Mouse (Mus musculus) ovary, postnatal 14 days (tissue): ENCODE data around the gene Ap5s1.
A peak's percentile ranks its signal among the peaks of the same experiment; 100 is the strongest.
"Not testable (repeated sequence)": the region's sequence is repeated elsewhere in the genome, so short reads cannot be mapped to it uniquely, and the experiment has no call there.

Source experiments
- DNase-seq: peaks from one replicate; pipeline ENCODE4 v3.0.0; 2022; ENCODE audit warnings: low spot score

Gene Ap5s1

GRCm38 (mm10) chr2:131221853-131222515, 15.1 kb downstream of the Ap5s1 start:
- DNase-seq, result no peak

- no peak for DNase-seq
These were observed 15.7 kb downstream of the Ap5s1 start for GRCm38 (mm10) chr2:131222562-131222961.

GRCm38 (mm10) chr2:131223569-131223968, 16.7 kb downstream of the Ap5s1 start:
- no peak for DNase-seq

GRCm38 (mm10) chr2:131225178-131225577, 18.3 kb downstream of the Ap5s1 start:
- DNase-seq, result no peak

GRCm38 (mm10) chr2:131226669-131227068, 19.8 kb downstream of the Ap5s1 start:
- DNase-seq, result not testable (repeated sequence)

DNA sequence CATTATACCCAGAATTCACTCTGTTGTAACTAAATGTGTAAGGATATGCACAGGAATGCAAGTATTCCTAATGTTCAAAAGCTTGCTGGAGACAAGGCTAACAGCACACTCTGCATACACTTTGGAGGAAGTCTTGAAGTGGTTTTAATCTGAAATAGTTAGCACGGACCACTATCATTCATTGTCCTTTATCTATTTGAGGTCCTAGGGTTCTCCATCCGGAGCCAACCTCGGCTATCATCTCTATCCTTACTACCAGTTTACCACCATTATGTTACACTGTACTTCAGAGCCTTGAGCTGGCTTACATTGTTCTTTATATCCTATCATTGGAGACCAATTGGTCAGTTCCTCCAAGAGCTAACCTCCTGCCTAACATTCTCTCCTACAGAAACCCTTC, 20.4 kb downstream of the Ap5s1 start:
- no peak for DNase-seq

DNA sequence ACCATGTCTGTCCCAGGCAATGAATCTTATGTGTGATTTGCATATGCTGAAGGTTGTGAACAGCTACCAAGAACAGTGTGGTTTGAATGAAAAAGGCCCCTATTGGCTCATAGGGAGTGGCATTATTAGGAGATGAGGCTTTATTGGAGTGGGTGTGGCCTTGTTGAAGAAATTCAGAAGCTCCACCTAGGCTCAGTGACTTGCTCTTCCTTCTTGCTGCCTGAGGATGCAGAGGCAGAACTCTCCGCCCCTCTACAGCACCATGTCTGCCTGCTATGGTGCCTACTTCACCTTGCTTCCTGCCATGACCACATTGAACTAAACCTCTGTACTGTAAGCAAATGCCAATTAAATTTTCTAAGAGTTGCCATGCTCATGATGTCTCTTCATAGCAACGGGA, 25.7 kb downstream of the Ap5s1 start:
- no peak for DNase-seq

DNA sequence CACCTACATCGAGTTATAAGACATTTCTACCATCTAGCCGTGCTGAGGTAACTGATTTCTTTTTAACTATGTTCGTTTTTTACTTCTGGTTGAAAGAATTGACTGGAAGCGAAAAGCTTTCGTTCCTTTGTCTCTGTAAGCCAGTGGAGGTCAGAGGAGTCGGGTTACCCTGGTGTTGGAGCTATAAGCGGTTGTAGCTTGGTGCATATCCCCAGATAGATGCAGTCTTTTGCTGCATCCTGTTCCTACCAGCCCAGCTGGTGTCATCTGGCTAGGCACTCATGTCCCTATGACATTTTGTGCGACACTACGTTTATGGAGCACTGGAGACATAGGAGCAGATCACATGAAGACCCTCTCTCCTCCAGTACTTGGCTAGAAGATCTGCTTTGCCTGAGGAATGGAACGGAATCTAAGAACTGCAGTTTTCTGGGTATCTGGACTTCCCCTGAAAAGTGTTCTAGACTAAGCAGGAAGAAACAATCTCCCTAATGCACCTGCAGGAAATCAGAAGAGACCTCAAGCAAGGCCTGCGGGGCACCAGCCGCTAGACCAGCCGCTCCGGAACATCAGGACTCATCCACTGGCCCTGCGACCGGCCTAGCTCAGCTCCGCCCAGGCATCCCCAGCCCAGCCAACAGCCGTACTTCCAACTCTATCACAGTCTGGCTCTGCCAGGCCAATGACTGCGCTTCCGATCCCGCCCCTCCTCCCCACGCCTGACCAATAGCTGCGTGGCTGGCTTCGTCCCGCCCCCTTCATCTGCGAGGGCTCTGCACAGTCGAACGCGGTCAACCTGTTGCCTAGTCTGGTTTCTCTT, 26.6 kb downstream of the Ap5s1 start, which contains the start of gene Mavs:
Gene Mavs, plus strand, starts transcription at position 757 of the 820 bp plus-strand sequence.
- DNase-seq, result peak; percentile 92

DNA sequence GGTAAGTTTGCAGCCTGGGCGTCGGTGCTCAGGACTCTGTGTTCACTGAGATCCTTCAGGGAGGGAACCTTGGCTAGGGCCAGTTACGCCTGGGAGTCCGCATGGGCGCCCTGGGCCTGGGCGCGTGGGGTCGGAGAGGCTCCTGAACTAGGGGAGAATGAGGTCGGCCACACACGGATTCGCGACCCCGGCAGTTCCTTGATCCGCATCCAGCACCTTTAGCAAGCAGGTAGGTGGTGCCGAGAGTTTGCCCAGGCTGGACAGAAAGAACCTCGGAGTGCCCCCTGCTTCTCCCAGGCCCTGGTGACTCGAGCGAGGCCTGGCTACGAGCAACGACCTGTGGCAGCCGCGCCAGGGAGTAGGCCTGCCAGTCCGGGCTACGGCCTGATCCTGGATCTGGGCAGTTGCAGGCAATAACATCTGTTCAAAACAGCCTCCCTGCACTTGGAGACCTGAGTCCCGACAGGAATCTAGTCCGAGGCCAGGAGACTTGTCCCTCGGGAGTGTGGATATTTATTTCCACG, 27.3 kb downstream of the Ap5s1 start:
- DNase-seq, result no peak

- no peak for DNase-seq
These were observed 28.2 kb downstream of the Ap5s1 start for GRCm38 (mm10) chr2:131234970-131235635.

DNA sequence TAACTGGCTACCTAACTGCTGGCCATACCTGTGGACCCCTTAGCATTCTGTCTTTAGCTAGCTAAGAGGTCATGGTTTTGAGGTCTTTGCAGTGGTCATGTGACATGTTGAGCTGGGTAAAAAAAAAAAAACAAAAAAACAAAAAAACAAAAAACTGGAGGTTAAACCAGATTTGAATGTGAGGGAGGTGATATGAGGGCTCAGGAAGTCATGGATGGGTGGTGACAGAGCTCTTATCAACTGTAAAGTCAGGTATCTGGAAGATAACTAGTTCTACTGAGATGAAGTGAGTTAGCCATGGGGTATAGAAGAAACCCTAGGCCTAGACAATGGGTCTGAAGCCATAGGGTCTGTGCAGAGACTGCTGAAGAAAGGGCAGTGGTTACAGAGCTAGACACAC, 35.3 kb downstream of the Ap5s1 start:
- DNase-seq, result no peak

DNA sequence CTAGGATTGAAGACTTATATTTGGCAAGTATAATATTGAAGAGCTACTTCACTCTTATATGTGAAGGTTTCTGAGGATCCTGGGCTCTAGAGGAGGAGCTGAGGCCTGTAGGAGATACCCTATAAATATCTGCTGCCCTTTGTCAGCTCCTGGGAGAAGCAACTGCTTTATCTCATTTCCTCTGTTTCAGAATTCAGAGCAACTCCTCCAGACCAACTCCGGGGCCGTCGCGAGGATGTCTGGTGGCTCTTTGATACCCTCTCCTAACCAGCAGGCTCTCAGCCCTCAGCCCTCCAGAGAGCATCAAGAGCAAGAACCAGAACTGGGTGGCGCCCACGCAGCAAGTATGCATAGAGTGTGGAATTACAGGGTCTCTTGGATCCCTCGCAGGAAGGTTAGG, 36.1 kb downstream of the Ap5s1 start:
- no peak for DNase-seq

- DNase-seq, result peak; percentile 49
These were observed 46.9 kb downstream of the Ap5s1 start for GRCm38 (mm10) chr2:131253681-131254328.

DNA sequence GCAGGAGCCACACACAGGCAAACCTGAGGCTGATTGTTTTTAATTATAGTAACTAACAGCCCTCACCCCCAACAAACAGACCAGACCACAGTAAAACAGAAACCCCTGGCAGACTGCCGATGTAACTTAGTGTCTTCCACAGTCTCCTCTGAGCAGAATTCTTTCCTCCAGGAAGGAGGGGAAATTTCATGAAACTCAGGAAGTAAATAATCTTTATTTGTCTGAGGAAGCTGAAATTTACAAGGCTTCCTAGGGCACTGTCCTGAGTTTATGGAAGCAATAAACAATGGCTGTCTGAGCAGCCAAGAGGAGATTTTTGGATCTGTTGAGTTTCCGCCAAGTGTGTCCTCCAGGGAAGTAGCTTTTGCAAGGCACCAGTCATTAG, 47.4 kb downstream of the Ap5s1 start:
- no peak for DNase-seq

DNA sequence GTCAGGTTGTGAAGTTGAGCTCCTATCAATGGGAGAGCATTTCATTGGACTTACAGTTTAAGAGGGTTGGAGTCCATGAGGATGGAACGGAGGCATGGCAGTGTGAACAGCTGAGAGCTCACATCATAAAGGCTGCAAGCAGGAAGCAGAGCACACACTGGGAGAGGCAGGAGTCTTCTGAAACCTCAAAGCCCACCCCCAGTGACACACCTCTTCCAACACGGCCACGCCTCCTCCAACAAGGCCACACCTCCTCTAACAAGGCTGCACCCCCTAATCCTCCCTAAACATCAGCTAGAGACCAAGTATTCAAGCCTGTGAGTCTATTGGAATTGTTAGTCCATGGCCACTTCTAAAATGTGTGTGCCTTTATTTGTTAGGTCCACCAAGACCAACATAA, 48.9 kb downstream of the Ap5s1 start:
- no peak for DNase-seq

DNA sequence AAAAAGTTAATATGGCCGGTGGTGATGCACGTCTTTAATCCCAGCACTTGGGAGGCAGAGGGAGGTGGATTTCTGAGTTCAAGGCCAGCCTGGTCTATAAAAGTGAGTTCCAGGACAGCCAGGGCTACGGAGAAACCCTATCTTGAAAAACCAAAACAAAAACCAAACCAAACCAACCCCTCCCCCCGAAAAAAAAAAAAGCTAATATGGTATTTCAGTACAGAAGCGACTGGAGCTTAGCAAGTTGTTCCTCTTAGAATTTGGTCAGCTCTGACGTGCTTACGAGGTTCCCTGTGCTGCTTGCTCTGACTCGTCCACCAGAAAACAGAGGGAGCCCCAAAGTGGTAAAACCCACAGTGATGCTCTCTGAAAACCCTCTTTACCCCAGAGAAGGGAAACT, 51.8 kb downstream of the Ap5s1 start:
- DNase-seq, result no peak

- DNase-seq, result no peak
These were observed 53.8 kb downstream of the Ap5s1 start for GRCm38 (mm10) chr2:131260544-131261307.

- DNase-seq, result no peak
These were observed 54.8 kb downstream of the Ap5s1 start for GRCm38 (mm10) chr2:131261481-131262212.

GRCm38 (mm10) chr2:131262213-131262672, 55.4 kb downstream of the Ap5s1 start, which contains the start of gene Pank2:
Pank2 (plus strand) TSS chr2:131262495.
- peak; percentile 91 for DNase-seq
